Mouse (Mus musculus) forebrain, embryonic 16.5 days (tissue): ENCODE data around the gene Pla2g1b. TPM values are rescaled to one million over a fixed set of nuclear protein-coding genes. Genes with fewer than 3 reads are reported as not detected.

ENCODE experiments used
- ATAC-seq: fragments of 200-750 bp; cut with Nextera tagmentation; 2 replicates; pipeline ENCODE4 v1.8.0; 2017; ENCODE audit warnings: mild to moderate bottlenecking, moderate library complexity
- H3K27ac ChIP-seq: fragments of 300-500 bp; sonication (generic); 2 replicates; pipeline ENCODE4 v1.5.1; 2014; ENCODE audit warnings: low read length, control low read depth
- H3K27me3 ChIP-seq: fragments of 300-500 bp; sonication (generic); replicated peaks from 2 replicates; pipeline ENCODE4 v1.6.1; 2014; ENCODE audit warnings: low read length; ENCODE audit not compliant: control insufficient read depth, insufficient read depth
- H3K36me3 ChIP-seq: fragments of 300-500 bp; sonication (generic); 2 replicates; pipeline ENCODE4 v1.6.1; 2014; ENCODE audit not compliant: control insufficient read depth, insufficient read depth
- H3K4me1 ChIP-seq: fragments of 300-500 bp; sonication (generic); replicated peaks from 2 replicates; pipeline ENCODE4 v1.6.1; 2014; ENCODE audit warnings: low read length; ENCODE audit not compliant: control insufficient read depth, insufficient read depth
- H3K4me2 ChIP-seq: fragments of 300-500 bp; sonication (generic); 2 replicates; pipeline ENCODE4 v1.6.1; 2014; ENCODE audit warnings: mild to moderate bottlenecking, low read length, control low read depth
- H3K4me3 ChIP-seq: fragments of 300-500 bp; sonication (generic); replicated peaks from 2 replicates; pipeline ENCODE4 v1.5.1; 2014; ENCODE audit warnings: mild to moderate bottlenecking, low read length, control low read depth
- H3K9ac ChIP-seq: fragments of 300-500 bp; sonication (generic); replicated peaks from 2 replicates; pipeline ENCODE4 v1.6.1; 2014; ENCODE audit warnings: low read depth, low read length, control low read depth
- H3K9me3 ChIP-seq: fragments of 300-500 bp; sonication (generic); 2 replicates; pipeline ENCODE4 v1.6.1; 2016; ENCODE audit warnings: low read length; ENCODE audit not compliant: control insufficient read depth
- WGBS: fragments of 180-500 bp; shearing (Covaris S2); extraction: QIAGEN DNeasy Blood & Tissue Kit; methylation state at CpG from one replicate; pipeline ENCODE4 v1.1.7; 2014; 5-methylcytosine and 5-hydroxymethylcytosine counted together
- polyA plus RNA-seq: library from polyadenylated mRNA; unstranded; fragments of >200 nt; fragmentation: Nextera tagmentation; extraction: Ambion mirVana; gene quantifications from 2 replicates; pipeline ENCODE4 v1.2.1, GENCODE M21; 2015

The Pla2g1b gene
- polyA plus RNA-seq, 1 experiment from 2014 or later, result not detected

DNA sequence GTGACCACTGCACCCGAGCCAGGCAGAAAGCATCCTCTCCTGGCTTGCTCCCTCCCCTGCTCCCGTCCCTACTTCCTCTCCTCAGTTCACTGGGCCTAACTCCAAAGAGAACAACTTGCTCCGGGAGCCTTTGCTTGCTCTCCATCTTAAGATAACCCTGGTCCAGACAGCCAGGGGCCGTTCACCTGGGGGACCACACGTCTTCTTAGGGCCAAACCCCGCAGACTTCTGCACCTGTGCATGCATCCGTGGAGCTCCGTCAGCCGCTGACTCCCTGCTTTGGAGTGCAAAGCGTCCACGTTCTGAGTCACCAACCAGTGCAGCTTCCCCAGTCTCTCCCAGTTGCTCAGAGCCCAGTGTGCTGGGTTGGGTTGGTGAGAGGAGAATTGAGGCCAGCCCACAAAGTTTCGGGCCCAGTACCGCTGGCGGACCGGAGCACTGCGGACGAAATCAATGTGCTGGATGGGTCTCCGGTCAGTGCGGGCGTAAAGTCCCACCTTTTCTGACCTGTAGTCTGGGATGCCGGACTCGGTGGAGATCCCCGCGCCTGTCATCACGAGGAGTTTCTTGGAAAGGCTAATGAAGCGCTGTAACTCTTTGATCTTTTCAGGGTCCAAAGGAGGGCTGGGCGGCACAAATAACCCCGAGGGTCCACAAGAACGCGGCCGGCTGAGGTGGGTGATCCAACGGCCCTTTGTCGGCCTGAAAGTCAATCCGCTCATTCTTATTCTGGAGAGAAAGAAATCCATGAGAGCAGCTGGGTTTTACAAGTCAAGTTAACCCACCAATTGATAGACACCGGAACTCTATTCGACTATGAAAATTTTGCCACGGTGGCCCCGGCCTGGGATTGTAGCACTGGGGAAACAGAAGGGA is 16.6 kb downstream of the Pla2g1b start:
- no peak overlapping the region for H3K27ac ChIP-seq
- ATAC-seq, result no peak
- H3K4me3 ChIP-seq, result peak overlapping the region; percentile 17
- H3K4me1 ChIP-seq, result peaks cover 26% of the 10 kb centered on the region
- peak overlapping the region; percentile 40 for H3K4me2 ChIP-seq
- H3K36me3 ChIP-seq, result no peaks in the 10 kb centered on the region
- WGBS, result 26% methylated on average over 38 of the region's 38 CpGs
- no peaks in the 10 kb centered on the region for H3K9me3 ChIP-seq
- H3K27me3 ChIP-seq, result no peaks in the 10 kb centered on the region
- H3K9ac ChIP-seq, result peak overlapping the region; percentile 1; the same call in 1 of the 2 replicates

- 38% methylated on average over 6 of the region's 6 CpGs for WGBS
- Histone ChIP-seq H3K4me1 (peaks cover 26% of the 10 kb centered on the region), H3K36me3 (no peaks in the 10 kb centered on the region), H3K4me3 (no peak overlapping the region; the same call in 1 of the 2 replicates), H3K9ac (no peak overlapping the region), H3K27ac (no peak overlapping the region), H3K27me3 (no peaks in the 10 kb centered on the region), H3K9me3 (no peaks in the 10 kb centered on the region), H3K4me2 (no peak overlapping the region; the same call in 1 of the 2 replicates)
- ATAC-seq, result no peak
Measured at GRCm38 (mm10) chr5:115483385-115483784, 17.3 kb downstream of the Pla2g1b start.

GRCm38 (mm10) chr5:115483947-115484920 is 18.2 kb downstream of the Pla2g1b start, which contains the start of gene Sirt4:
Gene Sirt4 (minus strand): TSS chr5:115484725.
- Histone ChIP-seq H3K36me3 (no peaks in the 10 kb centered on the region), H3K9ac (peak within 1 kb of the TSS; percentile 52), H3K4me3 (peak within 1 kb of the TSS; percentile 55), H3K4me2 (peak within 1 kb of the TSS; percentile 76), H3K27ac (peak within 1 kb of the TSS; percentile 51), H3K4me1 (peaks cover 30% of the 10 kb centered on the region), H3K27me3 (no peaks in the 10 kb centered on the region), H3K9me3 (no peaks in the 10 kb centered on the region)
- WGBS, result 6% methylated on average over 30 of the region's 30 CpGs
- peak; percentile 93 for ATAC-seq

- peak overlapping the region; percentile 52; the same call in 1 of the 2 replicates for H3K9ac ChIP-seq
- peaks cover 29% of the 10 kb centered on the region for H3K4me1 ChIP-seq
- 64% methylated on average over 5 of the region's 5 CpGs for WGBS
- no peak overlapping the region for H3K27ac ChIP-seq
- no peaks in the 10 kb centered on the region for H3K27me3 ChIP-seq
- H3K36me3 ChIP-seq, result no peaks in the 10 kb centered on the region
- no peak for ATAC-seq
- H3K9me3 ChIP-seq, result no peaks in the 10 kb centered on the region
- H3K4me2 ChIP-seq, result peak overlapping the region; percentile 76
- peak overlapping the region; percentile 55 for H3K4me3 ChIP-seq
Measured at GRCm38 (mm10) chr5:115484996-115485395, 18.9 kb downstream of the Pla2g1b start.

DNA sequence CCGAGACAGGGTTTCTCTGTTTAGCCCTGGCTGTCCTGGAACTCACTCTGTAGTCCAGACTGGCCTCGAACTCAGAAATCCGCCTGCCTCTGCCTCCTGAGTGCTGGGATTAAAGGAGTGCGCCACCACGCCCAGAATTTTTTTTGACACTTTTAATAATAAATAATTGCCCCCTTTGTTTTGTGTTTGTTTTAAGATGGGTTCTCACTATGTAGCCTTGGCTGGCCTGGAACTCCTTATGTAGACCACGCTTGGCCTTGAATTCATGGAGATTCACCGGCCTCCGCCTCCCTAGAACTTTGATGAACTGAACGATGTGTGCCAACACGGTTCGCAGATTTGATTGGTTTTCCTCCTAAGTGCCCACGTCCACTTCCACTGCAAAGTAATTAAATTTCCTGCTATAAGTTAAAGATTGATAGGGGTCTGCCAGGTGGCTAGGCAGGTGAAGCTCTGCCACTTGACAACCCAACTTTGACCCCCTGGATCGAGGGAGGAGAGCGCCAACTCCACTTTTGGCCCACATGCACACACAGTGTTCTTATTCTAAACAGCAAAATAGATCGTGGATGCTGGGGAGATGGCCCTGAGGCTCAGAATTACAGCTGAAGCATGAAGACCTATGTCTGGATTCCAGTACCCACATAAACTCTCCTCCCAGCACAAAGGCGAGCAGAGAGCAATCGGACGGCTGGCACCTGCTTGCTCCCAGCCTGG is 19.6 kb downstream of the Pla2g1b start:
- WGBS, result 83% methylated on average over 18 of the region's 18 CpGs
- Histone ChIP-seq H3K4me3 (no peak overlapping the region), H3K4me2 (no peak overlapping the region), H3K9ac (no peak overlapping the region), H3K9me3 (no peaks in the 10 kb centered on the region), H3K27ac (no peak overlapping the region), H3K27me3 (no peaks in the 10 kb centered on the region), H3K4me1 (peaks cover 26% of the 10 kb centered on the region), H3K36me3 (no peaks in the 10 kb centered on the region)
- ATAC-seq, result no peak

- Histone ChIP-seq H3K4me3 (no peak overlapping the region), H3K27me3 (no peaks in the 10 kb centered on the region), H3K4me1 (peaks cover 32% of the 10 kb centered on the region), H3K9me3 (no peaks in the 10 kb centered on the region), H3K36me3 (no peaks in the 10 kb centered on the region), H3K4me2 (no peak overlapping the region), H3K27ac (no peak overlapping the region), H3K9ac (no peak overlapping the region)
- 49% methylated on average over 4 of the region's 4 CpGs for WGBS
- ATAC-seq, result no peak
Measured at GRCm38 (mm10) chr5:115486726-115487125, 20.7 kb downstream of the Pla2g1b start.

GRCm38 (mm10) chr5:115487353-115487752 is 21.3 kb downstream of the Pla2g1b start:
- Histone ChIP-seq H3K9ac (no peak overlapping the region), H3K36me3 (no peaks in the 10 kb centered on the region), H3K4me3 (no peak overlapping the region), H3K4me2 (no peak overlapping the region), H3K9me3 (no peaks in the 10 kb centered on the region), H3K4me1 (peaks cover 35% of the 10 kb centered on the region), H3K27ac (no peak overlapping the region), H3K27me3 (no peaks in the 10 kb centered on the region)
- WGBS, result 82% methylated on average over 8 of the region's 8 CpGs
- ATAC-seq, result no peak

- Histone ChIP-seq H3K4me3 (no peak overlapping the region), H3K4me1 (peaks cover 28% of the 10 kb centered on the region), H3K36me3 (no peaks in the 10 kb centered on the region), H3K9me3 (no peaks in the 10 kb centered on the region), H3K27ac (no peak overlapping the region), H3K27me3 (no peaks in the 10 kb centered on the region), H3K4me2 (no peak overlapping the region), H3K9ac (no peak overlapping the region)
- WGBS, result 76% methylated on average over 9 of the region's 9 CpGs
- ATAC-seq, result no peak
Measured at GRCm38 (mm10) chr5:115487942-115488580, 22.0 kb downstream of the Pla2g1b start.
